Comparison of ENCODE assay signal across 20 mouse cellular contexts in genomic region chr11:34776054-34776453, GRCm38 (mm10). TPM values are rescaled to one million over a fixed set of nuclear protein-coding genes. Genes with fewer than 3 reads are reported as not detected.
A peak's percentile ranks its signal among the peaks of the same experiment; 100 is the strongest.
DNase-seq lines count a peak whose midpoint lies in the region; TF ChIP-seq lines count a peak whose summit lies in the region.
"Had no signal": no experiment of that assay in that cellular context is flagged by ENCODE, and none has a peak within 500 bp of the region (broad histone marks: within the 10 kb centered on the region; RNA-seq: fewer than 3 reads in every experiment).

No protein-coding gene starts in this region.

- H3K27me3 ChIP-seq in spleen, adult 2 months (ENCODE audit: control insufficient read depth, insufficient read depth, low read length), result no peaks in the 10 kb centered on the region
- H3K27me3 ChIP-seq: embryonic facial prominence, embryonic 12.5 days; forebrain, embryonic 12.5 days; hindbrain, embryonic 12.5 days; Patski had no signal

- H3K27ac ChIP-seq in spleen, adult 2 months (ENCODE audit: insufficient read depth, low read length), result peak overlapping the region; percentile 90
- H3K27ac ChIP-seq: embryonic facial prominence, embryonic 12.5 days; forebrain, embryonic 12.5 days; heart, embryonic 10.5 days; hindbrain, embryonic 12.5 days had no signal

- peaks cover 66% of the 10 kb centered on the region for H3K4me1 ChIP-seq in spleen, adult 2 months (ENCODE audit: control insufficient read depth, insufficient read depth, insufficient read length)
- H3K4me1 ChIP-seq: embryonic facial prominence, embryonic 12.5 days; forebrain, embryonic 12.5 days had no signal

- no peak for TF ChIP-seq CTCF in spleen, adult 2 months (IDR thresholded peaks at IDR 0.05; ENCODE audit: extremely low read depth, insufficient read depth, insufficient read length, insufficient replicate concordance)

- peak; percentile 82 for DNase-seq in heart, adult 11 months
- DNase-seq in heart, adult 8-10 months (ENCODE audit: low spot score), result no peak
- DNase-seq in spleen, adult 2 months (ENCODE audit: low read depth in 1 of 2, low spot score in 2 of 2), result no peak
- no peak for DNase-seq in spleen, adult 12 weeks (ENCODE audit: low spot score)
- peak; percentile 35 for DNase-seq in induced T-regulatory cell, adult 2 months (ENCODE audit: low read depth)
- DNase-seq in cerebellum, postnatal 36 days, result no peak
- DNase-seq in cerebellum, postnatal 10 days, result no peak
- DNase-seq: adrenal gland, adult 2 months; adrenal gland, postnatal 25 days; cerebellum, adult 2 months; cerebellum, postnatal 14 days; gastrocnemius, postnatal 25 days; heart, postnatal 10 days; heart, postnatal 4 days had no signal

- WGBS in spleen, adult 2 months, result 63% methylated on average over 2 of the region's 2 CpGs

- TF ChIP-seq POLR2A in spleen, adult 2 months (IDR thresholded peaks at IDR 0.05; ENCODE audit: low read depth, low read length), result no peak

- H3K36me3 ChIP-seq in spleen, adult 2 months (ENCODE audit: control insufficient read depth, insufficient read depth, low read length), result peaks cover 1% of the 10 kb centered on the region; the same call in 1 of the 2 replicates
- H3K36me3 ChIP-seq: embryonic facial prominence, embryonic 12.5 days; forebrain, embryonic 12.5 days; heart, embryonic 10.5 days; hindbrain, embryonic 12.5 days had no signal

- H3K4me3 ChIP-seq in spleen, adult 2 months (ENCODE audit: extremely low read depth, insufficient read depth, insufficient read length), result no peak overlapping the region
- H3K4me3 ChIP-seq: embryonic facial prominence, embryonic 12.5 days; forebrain, embryonic 12.5 days; heart, embryonic 10.5 days; hindbrain, embryonic 12.5 days had no signal

RNA-seq across cellular contexts. Expression of gene Dock2, which starts 7.6 kb away (rescaled TPM):
- 1 to 10 TPM; 1.3 to 5.2 (median 1.8) TPM for total RNA-seq in heart, adult 8-10 months (2022)
- polyA plus RNA-seq in spleen, adult 2 months (2012; rRNA removed), result 35.9 and 38.5 TPM in 2 replicates
- polyA plus RNA-seq: Patski had no signal

RNA-seq across cellular contexts. Expression of gene Spdl1, which starts 57.4 kb away (rescaled TPM):
- under 1 TPM in 3 of 4 experiments, not detected in 1; 0.12 to 0.26 (median 0.22) TPM for total RNA-seq in heart, adult 8-10 months (2022)
- 0.96 and 1.1 TPM in 2 replicates for polyA plus RNA-seq in spleen, adult 2 months (2012; rRNA removed)
- total RNA-seq: gastrocnemius, adult 18-20 months had no signal

Comparison
In these comparisons a context has a peak if more than half of its experiments do, and no peak if none do; other contexts are left out.
1. DNase-seq: peak in heart, adult 11 months (single experiment) and induced T-regulatory cell, adult 2 months (single experiment); none in heart, adult 8-10 months (single experiment), spleen, adult 2 months (0 of 2), spleen, adult 12 weeks (single experiment), cerebellum, postnatal 36 days (0 of 2) and cerebellum, postnatal 10 days (0 of 2).